Mouse (Mus musculus): Measurements from ENCODE around the gene Calhm3. TPM values are rescaled to one million over a fixed set of nuclear protein-coding genes. Genes with fewer than 3 reads are reported as not detected.
A peak's percentile ranks its signal among the peaks of the same experiment; 100 is the strongest.

Calhm3 gene
- polyA plus RNA-seq (2015; fragmentation: Nextera tagmentation; extraction: Ambion mirVana): not detected in 2 replicates

DNA sequence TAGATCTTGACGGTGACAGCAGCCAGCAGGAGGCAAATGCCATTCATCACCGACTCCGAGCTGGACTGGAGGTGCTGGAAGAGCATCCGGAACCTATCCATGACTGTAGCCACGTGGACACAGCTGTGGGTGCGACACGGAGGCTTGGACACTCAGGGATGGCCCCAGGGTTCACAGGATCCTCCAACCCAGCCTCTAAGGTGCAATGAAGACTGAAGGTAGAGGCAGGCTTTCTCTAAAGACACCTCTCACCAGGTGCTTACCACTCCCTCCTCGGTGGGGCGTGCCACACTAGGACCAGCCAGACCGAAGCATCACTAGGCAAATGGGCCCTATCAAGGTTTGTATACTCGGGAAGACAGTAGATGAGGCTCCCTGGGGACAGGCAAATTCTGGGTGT lies at the start of gene Calhm3:
Gene Calhm3, minus strand, starts transcription at position 101 of the 400 bp plus-strand sequence.
- no peak for ATAC-seq (replicated peaks; ENCODE audit: low FRiP score)
- Histone ChIP-seq H3K9me3 (replicated peaks) (no peaks in the 10 kb centered on the region), H3K4me2 (no peak within 1 kb of the TSS), H3K4me3 (replicated peaks) (no peak within 1 kb of the TSS), H3K9ac (no peak within 1 kb of the TSS), H3K27ac (no peak within 1 kb of the TSS), H3K27me3 (no peaks in the 10 kb centered on the region), H3K36me3 (no peaks in the 10 kb centered on the region), H3K4me1 (no peaks in the 10 kb centered on the region)
- 82% methylated on average over 11 of the region's 11 CpGs for WGBS

DNA sequence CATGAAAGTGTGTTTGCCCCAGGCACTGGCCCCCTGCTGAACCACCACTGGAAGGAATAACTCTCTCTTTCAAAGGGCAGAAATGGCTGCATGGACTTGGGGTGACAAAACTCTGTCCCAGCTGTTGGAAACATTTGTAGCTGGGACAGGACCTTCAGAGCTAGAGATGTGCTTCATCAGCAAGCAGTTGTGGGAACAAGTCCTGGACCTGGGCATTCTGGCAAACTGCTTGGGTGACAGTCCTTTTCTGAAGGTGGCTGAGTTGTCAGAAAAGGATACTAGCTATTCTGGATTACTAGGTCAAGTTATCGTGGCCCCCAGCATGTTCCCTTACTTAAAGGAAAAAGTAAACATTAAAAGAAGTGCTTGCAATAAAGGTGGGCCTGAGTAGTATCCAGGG lies 48.6 kb upstream of the Calhm3 start:
- Histone ChIP-seq H3K9ac (no peak overlapping the region), H3K27ac (no peak overlapping the region), H3K27me3 (no peaks in the 10 kb centered on the region), H3K9me3 (replicated peaks) (no peaks in the 10 kb centered on the region), H3K4me2 (no peak overlapping the region), H3K4me1 (peaks cover 15% of the 10 kb centered on the region), H3K36me3 (no peaks in the 10 kb centered on the region), H3K4me3 (replicated peaks) (no peak overlapping the region)
- no peak for ATAC-seq (replicated peaks; ENCODE audit: low FRiP score)
- WGBS: 90% methylated on average over 1 of the region's 1 CpGs

DNA sequence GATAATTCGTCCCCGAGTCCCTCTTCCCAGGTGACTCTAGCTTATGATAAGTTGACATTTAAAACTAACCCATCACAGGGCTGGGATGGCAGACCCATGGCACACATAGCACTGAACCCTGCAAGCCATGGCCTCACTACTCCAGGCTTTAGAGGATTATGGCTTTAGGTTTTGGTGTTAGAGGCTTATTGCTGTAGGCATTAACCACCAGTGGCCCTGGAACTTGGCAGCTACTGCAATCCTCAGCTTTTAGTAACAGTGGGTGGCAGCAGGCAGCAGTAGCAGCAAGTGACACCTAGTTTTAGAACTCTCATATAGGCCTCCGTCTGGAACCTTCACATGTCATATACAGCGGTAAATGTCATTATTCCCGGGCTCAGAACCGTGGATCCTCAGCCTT lies 47.1 kb upstream of the Calhm3 start:
- no peak overlapping the region for H3K4me2 ChIP-seq
- no peaks in the 10 kb centered on the region for H3K36me3 ChIP-seq
- peaks cover 15% of the 10 kb centered on the region for H3K4me1 ChIP-seq
- 87% methylated on average over 6 of the region's 6 CpGs for WGBS
- no peaks in the 10 kb centered on the region for H3K9me3 ChIP-seq (replicated peaks)
- ATAC-seq (replicated peaks; ENCODE audit: low FRiP score): no peak
- H3K9ac ChIP-seq: no peak overlapping the region
- no peak overlapping the region for H3K4me3 ChIP-seq (replicated peaks)
- no peak overlapping the region for H3K27ac ChIP-seq
- no peaks in the 10 kb centered on the region for H3K27me3 ChIP-seq

DNA sequence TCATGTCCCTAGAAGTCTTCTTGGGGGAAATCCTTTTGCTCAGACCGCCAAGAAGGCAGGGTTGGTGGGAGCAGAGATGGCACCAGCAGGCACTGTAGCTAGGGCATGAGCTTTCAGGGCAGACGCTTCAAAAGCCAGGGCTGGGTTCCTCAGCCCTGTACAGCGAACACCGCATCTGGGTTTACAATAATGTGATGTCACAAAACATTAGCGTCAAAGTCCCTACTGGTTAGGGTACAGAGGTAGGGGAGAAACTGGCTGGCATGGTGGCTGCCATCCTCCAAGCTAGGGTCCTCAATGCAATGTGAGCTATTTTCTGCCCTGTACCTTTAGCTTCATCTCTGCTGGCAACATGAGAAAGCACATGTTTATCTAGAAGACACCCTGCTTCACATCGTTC lies 45.5 kb upstream of the Calhm3 start:
- ATAC-seq (replicated peaks; ENCODE audit: low FRiP score): no peak
- Histone ChIP-seq H3K27me3 (no peaks in the 10 kb centered on the region), H3K36me3 (no peaks in the 10 kb centered on the region), H3K9me3 (replicated peaks) (no peaks in the 10 kb centered on the region), H3K9ac (no peak overlapping the region), H3K4me2 (no peak overlapping the region), H3K4me3 (replicated peaks) (no peak overlapping the region), H3K4me1 (peaks cover 15% of the 10 kb centered on the region), H3K27ac (no peak overlapping the region)
- WGBS: 93% methylated on average over 6 of the region's 6 CpGs

DNA sequence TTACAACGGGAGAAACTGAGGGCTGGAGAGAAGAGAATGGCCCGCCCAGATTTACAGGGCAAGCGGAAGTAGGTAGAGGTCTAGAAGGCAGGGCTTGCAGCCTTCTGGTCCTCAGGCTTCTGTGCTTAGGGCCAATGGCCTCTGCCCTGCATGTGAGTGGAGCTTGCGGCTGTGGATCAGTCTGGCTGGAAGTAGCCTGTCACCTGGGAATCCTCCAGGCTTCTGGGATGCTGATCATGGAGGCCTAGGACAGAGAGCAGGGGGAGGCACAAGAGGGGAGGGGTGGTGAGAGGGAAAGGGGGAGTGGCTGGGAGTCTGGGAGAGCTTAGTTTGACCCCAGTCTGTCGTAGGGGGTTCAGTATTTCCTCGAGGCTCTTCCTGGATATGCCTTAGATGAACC lies 44.9 kb upstream of the Calhm3 start:
- H3K9ac ChIP-seq: no peak overlapping the region
- WGBS: 52% methylated on average over 6 of the region's 6 CpGs

DNA sequence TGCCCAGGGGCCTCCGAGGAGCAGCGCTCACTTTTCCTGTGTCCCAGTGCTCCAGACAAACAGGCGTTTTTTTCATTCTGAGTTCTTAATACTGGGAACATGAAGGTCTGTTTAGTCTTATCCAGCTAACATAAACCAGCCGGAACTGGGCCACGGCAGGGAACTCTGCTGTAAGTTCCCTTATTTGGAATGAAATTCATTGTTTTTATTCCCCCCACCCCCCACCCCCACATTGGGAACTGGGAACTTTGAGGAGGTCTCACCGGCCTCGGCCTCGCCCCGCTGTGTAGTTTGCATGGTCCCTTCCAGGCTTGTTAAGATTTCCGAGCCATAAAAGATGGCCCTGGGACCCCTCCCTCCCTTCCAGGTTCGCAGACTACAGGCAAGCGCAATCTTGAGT lies 44.4 kb upstream of the Calhm3 start:
- no peak overlapping the region for H3K4me3 ChIP-seq (replicated peaks)
- 33% methylated on average over 12 of the region's 12 CpGs for WGBS
- ATAC-seq (replicated peaks; ENCODE audit: low FRiP score): peak; percentile 22; the same call in 1 of the 2 replicates
- H3K9me3 ChIP-seq (replicated peaks): no peaks in the 10 kb centered on the region
- H3K4me1 ChIP-seq: peaks cover 15% of the 10 kb centered on the region
- H3K4me2 ChIP-seq: no peak overlapping the region
- no peaks in the 10 kb centered on the region for H3K36me3 ChIP-seq
- H3K27me3 ChIP-seq: no peaks in the 10 kb centered on the region
- H3K9ac ChIP-seq: no peak overlapping the region
- H3K27ac ChIP-seq: peak overlapping the region; percentile 56

More for the DNA sequence above, 44.9 kb upstream of the Calhm3 start:
- peaks cover 15% of the 10 kb centered on the region for H3K4me1 ChIP-seq
- no peaks in the 10 kb centered on the region for H3K36me3 ChIP-seq
- no peak overlapping the region for H3K27ac ChIP-seq
- no peak; the same call in 1 of the 2 replicates for ATAC-seq (replicated peaks; ENCODE audit: low FRiP score)
- no peaks in the 10 kb centered on the region for H3K9me3 ChIP-seq (replicated peaks)
- H3K27me3 ChIP-seq: no peaks in the 10 kb centered on the region
- H3K4me3 ChIP-seq (replicated peaks): no peak overlapping the region
- H3K4me2 ChIP-seq: no peak overlapping the region

DNA sequence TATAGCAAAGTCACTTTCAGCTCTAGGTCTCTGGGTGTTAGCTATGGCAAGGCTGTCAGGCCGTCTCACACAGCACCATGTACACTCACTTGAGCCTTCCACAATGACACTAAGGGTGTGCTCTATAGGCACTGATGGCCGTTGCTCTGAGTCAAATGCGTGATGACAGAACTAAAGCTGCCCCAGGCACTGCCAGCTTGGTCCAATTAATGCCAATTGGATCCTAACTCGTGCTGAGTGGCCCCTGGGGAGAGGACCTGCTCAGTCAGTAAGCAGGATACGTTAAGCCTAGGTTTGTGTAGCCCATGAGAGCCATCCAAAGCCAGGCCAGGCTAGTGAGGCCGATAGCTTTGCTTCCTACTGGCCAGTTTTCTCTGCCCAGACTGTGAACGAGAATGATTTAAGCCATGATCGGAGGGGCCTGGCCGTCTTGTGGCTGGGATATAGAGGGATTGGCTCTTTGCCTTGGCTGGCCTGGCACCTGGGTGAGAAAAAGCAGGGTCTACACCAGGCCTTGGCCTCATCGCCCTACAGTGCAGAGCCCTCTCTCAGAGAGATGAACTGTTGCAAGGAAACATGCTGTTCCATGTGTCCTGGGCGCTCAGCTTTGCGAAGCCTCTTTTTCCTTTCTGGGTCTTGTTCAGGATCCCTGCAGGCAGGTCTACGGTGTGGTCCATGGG lies 41.2 kb upstream of the Calhm3 start:
- Histone ChIP-seq H3K27me3 (no peaks in the 10 kb centered on the region), H3K4me2 (no peak overlapping the region), H3K4me3 (replicated peaks) (no peak overlapping the region), H3K36me3 (no peaks in the 10 kb centered on the region), H3K27ac (no peak overlapping the region), H3K4me1 (peaks cover 15% of the 10 kb centered on the region), H3K9me3 (replicated peaks) (no peaks in the 10 kb centered on the region), H3K9ac (no peak overlapping the region)
- 85% methylated on average over 13 of the region's 13 CpGs for WGBS
- no peak for ATAC-seq (replicated peaks; ENCODE audit: low FRiP score)

DNA sequence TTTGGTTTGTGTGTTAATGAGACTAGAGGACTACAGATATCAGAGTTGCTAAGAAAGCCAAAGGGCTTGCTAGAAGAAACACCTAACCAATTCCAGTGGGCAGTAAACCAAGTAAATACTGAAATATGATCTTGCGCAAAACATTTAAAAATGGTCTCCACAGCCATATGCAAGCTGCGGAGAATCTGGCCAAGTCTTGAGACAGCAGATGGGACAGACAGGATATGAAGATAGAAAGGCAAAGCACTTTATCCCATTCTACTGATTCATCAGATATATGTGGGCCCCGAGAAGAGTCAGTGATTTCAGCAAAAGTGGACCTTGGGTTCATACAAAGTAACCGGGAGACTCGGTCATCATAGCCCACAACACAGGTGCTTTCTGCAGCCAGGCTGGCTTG lies 34.6 kb upstream of the Calhm3 start:
- 93% methylated on average over 5 of the region's 5 CpGs for WGBS

DNA sequence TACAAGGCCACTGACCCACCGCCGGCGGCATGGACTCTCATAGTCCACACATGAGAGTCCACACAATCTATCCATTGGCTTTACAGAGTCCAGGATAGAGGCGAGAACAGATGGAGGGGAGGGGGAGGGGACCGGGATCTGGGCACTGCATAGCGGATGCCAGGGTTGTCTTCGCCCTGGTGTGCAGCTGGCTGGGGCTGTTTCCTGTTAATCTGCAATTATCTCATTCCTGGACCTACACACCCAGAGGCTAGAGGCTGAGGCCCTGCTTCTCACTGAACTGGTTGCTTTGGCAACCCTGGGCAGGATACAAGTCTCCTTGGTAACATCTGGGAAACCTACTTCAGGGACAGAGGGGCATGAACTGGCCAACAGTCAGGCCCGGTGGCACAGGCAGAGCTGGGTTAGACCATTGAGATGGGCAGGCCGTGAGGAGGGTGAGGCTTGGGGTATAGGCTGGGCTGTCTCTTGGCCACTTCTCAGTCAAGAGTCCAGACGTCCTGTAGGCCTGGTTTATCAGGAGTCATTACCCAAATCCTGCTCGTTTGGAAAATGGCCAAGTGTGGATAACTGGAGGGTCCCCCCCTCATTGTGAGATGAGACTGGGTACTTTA lies 31.1 kb upstream of the Calhm3 start:
- Histone ChIP-seq H3K9me3 (replicated peaks) (no peaks in the 10 kb centered on the region), H3K27me3 (no peaks in the 10 kb centered on the region), H3K4me3 (replicated peaks) (no peak overlapping the region), H3K27ac (no peak overlapping the region), H3K4me1 (no peaks in the 10 kb centered on the region), H3K36me3 (no peaks in the 10 kb centered on the region), H3K9ac (no peak overlapping the region), H3K4me2 (no peak overlapping the region)
- ATAC-seq (replicated peaks; ENCODE audit: low FRiP score): no peak
- WGBS: 75% methylated on average over 11 of the region's 11 CpGs

More for the DNA sequence above, 34.6 kb upstream of the Calhm3 start:
- Histone ChIP-seq H3K9me3 (replicated peaks) (no peaks in the 10 kb centered on the region), H3K4me1 (no peaks in the 10 kb centered on the region), H3K36me3 (no peaks in the 10 kb centered on the region), H3K4me2 (no peak overlapping the region), H3K27ac (no peak overlapping the region), H3K27me3 (no peaks in the 10 kb centered on the region), H3K9ac (no peak overlapping the region), H3K4me3 (replicated peaks) (no peak overlapping the region)
- no peak for ATAC-seq (replicated peaks; ENCODE audit: low FRiP score)

DNA sequence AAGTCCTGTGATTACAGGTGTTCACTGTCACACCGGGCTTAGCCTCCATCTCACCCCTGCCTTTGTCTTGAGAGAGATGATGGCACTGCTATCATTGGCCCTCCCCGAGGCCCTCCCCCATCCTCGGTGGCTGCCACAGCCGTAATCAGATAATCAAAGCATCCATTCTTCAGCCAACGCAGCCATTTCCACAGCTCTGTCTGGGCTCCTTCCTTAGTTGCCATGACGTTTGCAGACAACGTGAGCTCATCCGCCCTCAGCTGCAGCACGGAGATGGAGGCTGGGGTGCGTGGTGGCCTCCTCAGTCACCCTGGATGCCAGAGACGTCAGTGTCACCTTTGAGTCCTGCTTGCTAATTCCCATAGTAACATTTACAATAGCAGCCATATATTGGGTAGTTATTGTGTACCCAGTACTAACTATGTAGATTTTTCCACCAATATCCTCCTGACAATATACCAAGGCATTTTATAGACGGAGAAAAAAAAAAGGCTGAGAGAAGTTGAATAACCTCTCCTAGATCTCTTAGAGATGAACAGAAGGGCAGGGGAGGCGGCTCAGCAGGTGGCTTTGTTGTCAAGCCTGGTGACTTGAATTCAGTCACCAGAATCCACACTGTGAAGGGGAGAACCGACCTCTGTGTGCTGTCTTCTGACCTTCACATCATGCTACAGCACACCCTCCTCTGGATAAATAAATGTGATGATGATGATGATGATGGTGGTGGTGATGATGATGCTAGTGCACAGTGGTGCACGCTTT lies 29.1 kb upstream of the Calhm3 start:
- no peaks in the 10 kb centered on the region for H3K36me3 ChIP-seq
- H3K4me2 ChIP-seq: no peak overlapping the region
- WGBS: 52% methylated on average over 15 of the region's 15 CpGs
- H3K9ac ChIP-seq: no peak overlapping the region
- H3K4me3 ChIP-seq (replicated peaks): no peak overlapping the region
- H3K9me3 ChIP-seq (replicated peaks): no peaks in the 10 kb centered on the region
- peaks cover 5% of the 10 kb centered on the region; the same call in 1 of the 2 replicates for H3K27me3 ChIP-seq
- no peak overlapping the region for H3K27ac ChIP-seq
- no peak for ATAC-seq (replicated peaks; ENCODE audit: low FRiP score)
- no peaks in the 10 kb centered on the region for H3K4me1 ChIP-seq

DNA sequence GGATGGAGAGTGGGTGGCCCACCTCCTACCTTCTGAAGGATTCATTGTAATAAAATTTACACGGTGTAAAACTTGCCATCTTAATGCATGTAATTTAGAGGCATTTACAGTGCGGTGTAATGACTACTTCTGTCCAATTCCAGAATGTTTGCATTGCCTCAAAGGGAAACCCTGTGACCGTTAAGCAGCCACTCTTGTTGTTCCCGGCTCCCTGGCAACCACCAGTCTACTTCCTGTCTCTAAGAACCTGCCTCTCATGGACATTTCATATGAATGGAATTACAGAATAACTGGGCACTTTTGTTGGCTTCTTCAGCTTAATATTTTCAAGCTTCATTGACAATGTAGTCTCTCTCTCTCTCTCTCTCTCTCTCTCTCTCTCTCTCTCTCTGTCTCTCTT lies 27.2 kb upstream of the Calhm3 start:
- Histone ChIP-seq H3K4me3 (replicated peaks) (no peak overlapping the region), H3K36me3 (no peaks in the 10 kb centered on the region), H3K27me3 (peaks cover 18% of the 10 kb centered on the region), H3K4me2 (no peak overlapping the region), H3K9me3 (replicated peaks) (no peaks in the 10 kb centered on the region), H3K4me1 (peaks cover 4% of the 10 kb centered on the region), H3K27ac (no peak overlapping the region), H3K9ac (no peak overlapping the region)
- 51% methylated on average over 4 of the region's 4 CpGs for WGBS
- no peak for ATAC-seq (replicated peaks; ENCODE audit: low FRiP score)

DNA sequence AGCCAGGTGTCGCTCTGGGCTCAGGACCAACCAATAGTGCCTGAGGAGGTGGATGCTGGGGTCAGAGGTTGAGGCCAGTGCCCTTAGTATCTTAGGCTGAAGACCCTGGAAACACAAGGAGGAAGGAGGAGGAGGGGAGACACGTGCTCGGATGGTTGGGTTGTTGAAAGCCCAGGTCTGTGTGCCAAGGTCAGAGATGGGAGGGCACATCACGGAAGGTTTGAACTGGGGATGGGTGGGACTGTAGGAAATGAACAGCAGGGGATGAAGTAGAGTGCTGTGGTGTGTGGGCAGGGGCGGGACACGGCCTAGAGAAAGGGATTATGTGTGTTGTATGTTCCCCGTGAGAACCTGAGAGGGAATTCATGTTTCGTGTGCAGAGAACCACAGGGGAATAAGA lies 26.7 kb upstream of the Calhm3 start:
- Histone ChIP-seq H3K9me3 (replicated peaks) (no peaks in the 10 kb centered on the region), H3K36me3 (no peaks in the 10 kb centered on the region), H3K27me3 (peaks cover 23% of the 10 kb centered on the region), H3K4me2 (no peak overlapping the region), H3K9ac (no peak overlapping the region), H3K4me3 (replicated peaks) (no peak overlapping the region), H3K27ac (no peak overlapping the region), H3K4me1 (peaks cover 9% of the 10 kb centered on the region)
- 66% methylated on average over 8 of the region's 8 CpGs for WGBS
- ATAC-seq (replicated peaks; ENCODE audit: low FRiP score): no peak

Measured in kidney, embryonic 15.5 days (tissue).